Mouse (Mus musculus) left cerebral cortex, adult 2 months (tissue): Measurements from ENCODE around the gene Abcc2. TPM values are rescaled to one million over a fixed set of nuclear protein-coding genes. Genes with fewer than 3 reads are reported as not detected.

Source experiments
- DNase-seq, 2 experiments: peaks; one replicate each; pipeline ENCODE4 v3.0.0; 2021 to 2022; ENCODE audit warnings: low spot score in 2 of 2, mixed read lengths in 1 of 2; ENCODE audit errors: extremely low spot score in 1 of 2
- H3K27ac ChIP-seq: fragments of 200-600 bp; 2 replicates; pipeline ENCODE4 v1.8.1; 2022
- H3K4me3 ChIP-seq: fragments of 200-600 bp; 2 replicates; pipeline ENCODE4 v1.8.1; 2022
- CTCF ChIP-seq: fragments of 200-600 bp; IDR thresholded peaks from 2 replicates; pipeline ENCODE4 v1.8.1; 2022; ENCODE audit warnings: antibody characterized with exemption, mild to moderate bottlenecking, moderate library complexity
- intact Hi-C: fragments of 180-260 bp; cut with DNase I; formaldehyde crosslinking; loops from one replicate; pipeline ENCODE4 v1.15.1; 2025
- total RNA-seq, 2 experiments: library from RNA; stranded (reverse); gene quantifications; 2 replicates each; pipeline ENCODE4 v1.2.3; 2021

The Abcc2 gene
- total RNA-seq, 2 experiments from 2014 or later: 0.23 to 0.25 TPM

DNA sequence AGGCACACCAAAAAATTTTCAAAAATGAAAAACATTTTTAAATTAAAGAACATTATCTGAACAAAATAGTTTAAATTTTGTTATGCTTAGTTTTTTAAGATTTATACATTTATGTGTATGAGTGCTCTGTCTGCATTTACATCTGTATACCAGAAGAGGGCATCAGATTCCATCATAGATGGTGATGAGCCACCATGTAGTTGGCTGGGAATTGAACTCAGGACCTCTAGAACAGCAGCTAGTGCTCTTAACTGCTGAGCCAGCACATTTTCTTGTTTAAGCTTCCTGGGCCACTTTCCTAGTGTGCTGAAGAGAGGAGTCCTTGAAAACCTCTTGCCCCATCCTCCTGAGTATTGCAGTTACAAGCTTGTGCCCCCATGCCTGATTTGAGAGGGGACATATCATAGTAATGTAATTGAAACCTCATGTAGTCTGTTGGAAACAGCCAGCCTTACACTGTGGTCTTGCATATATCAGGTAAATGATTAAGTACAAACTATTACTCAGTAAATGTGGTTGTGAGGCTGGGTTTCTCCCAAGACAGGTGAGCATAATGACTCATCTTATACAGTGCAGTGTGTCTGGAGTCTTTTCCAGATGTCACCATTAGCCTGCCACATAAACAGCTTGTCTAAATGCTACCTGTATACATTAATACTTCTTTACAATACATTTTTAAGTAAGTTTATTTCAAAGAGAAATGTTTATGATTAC is 20.3 kb upstream of the Abcc2 start:
- intact Hi-C loops: loop anchor here (2.0 kb wide), 1 partner anchor 131 kb away; no protein-coding TSS in a partner anchor
- no peak for DNase-seq
- H3K27ac ChIP-seq: no peak overlapping the region
- H3K4me3 ChIP-seq: no peak overlapping the region
- TF ChIP-seq CTCF: peak; percentile 21

DNA sequence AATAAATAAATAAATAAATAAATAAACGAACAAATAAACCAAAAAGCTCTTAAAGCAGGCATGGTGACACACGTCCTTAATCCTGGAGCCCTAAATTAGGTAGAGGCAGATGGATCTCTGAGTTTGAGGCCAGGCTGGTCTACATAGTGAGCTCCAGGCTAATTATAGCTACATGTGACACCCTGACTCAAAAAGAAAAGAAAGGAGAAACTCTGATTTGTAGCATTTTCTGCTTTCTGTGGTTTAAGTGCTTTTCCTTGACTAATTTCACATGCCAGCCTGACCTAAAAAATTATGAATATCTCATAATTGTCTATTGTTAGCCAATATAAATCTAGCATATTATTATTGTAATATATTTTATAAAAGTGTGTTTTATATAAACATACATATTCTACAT is 19.6 kb upstream of the Abcc2 start:
- intact Hi-C loops: no loop called here
- H3K27ac ChIP-seq: no peak overlapping the region
- no peak for DNase-seq

DNA sequence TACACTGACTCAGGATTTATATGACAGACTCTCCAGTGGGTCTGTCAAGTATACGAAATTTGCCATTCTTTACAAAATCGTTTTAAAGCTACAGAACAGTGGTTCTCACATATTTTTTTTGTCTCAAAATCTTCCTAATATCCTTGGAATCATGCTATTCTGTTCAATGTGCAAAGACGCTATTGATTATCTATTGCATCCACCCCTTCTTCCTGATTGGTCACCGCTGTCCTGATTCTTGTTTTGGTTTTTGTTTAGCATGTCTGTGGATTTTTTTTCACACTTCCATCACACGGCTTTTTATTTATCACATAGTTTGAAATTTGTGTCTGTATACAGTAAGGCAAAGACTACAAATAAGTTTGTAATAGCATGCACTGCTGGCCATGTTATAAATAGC is 15.5 kb upstream of the Abcc2 start:
- intact Hi-C loops: no loop called here
- no peak for DNase-seq
- Histone ChIP-seq H3K27ac (no peak overlapping the region), H3K4me3 (no peak overlapping the region)
- no peak for TF ChIP-seq CTCF

More for the DNA sequence above, 19.6 kb upstream of the Abcc2 start:
- TF ChIP-seq CTCF: no peak
- H3K4me3 ChIP-seq: no peak overlapping the region

DNA sequence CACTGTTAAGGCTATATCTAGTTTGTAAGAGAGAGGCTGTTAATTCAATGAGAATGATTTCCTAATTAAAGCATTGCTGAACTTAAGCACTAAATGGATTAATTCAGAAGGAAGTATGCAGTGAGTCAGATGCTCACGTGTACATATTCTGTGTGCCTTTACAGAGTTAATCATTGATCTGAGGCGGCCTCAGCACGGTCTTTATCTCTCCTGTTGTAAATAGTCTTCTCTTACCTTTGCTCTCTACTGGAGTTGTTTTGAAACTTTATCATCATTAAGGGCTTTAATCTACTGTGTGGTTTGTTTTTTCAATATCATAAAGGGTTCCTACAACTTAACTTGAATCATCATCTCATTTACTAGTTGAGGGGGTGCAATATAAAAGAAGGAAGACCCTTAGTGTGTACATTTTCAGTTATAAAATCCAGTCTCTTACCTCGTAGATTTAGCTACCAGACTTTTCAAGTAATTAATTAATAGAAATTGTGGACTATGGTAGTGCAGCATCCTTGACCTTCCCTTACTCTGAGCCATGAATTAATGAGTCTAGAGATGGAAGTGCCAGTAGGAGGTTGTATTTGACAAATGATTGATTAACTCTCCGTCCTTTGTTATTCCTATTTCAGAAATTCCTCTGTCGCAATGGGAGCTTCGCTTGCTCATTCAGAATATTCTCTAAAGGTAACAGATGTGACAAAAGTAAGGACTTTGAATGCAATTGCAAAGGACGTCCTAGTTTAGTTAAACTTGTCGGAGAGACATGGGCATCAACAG is 14.3 kb upstream of the Abcc2 start:
- intact Hi-C loops: no loop called here
- no peak for TF ChIP-seq CTCF
- no peak overlapping the region for H3K4me3 ChIP-seq
- H3K27ac ChIP-seq: no peak overlapping the region
- DNase-seq: no peak

DNA sequence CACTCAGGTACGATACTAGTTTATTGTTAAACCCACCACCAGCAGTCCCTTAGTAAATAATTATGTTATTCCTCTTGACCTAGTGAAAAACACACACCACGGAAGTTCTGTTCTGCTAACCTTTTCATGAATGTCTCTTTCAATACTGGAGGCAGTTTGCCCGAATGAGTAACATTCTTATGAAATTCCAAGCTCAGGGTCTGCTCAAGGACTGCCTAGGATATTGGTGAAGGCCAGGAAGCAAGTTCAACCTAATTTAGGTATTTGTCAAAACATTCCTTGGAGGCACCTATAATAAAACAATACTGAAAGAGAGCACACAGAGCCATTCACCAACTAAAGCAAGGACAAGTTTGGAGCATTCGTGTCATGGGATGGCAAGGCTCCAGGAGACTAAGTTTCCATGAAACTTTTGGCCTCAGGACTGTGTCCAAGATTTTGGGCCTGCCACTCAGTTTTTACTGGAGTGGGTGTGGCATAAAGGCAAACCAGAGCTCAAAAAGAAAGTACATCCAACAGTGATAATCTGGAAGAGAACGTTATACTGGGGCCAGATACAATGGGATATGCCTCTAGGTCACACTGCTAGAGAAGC is 12.5 kb upstream of the Abcc2 start:
- intact Hi-C loops: no loop called here
- H3K4me3 ChIP-seq: no peak overlapping the region
- DNase-seq: no peak

GRCm38 (mm10) chr19:43770584-43770983 is 11.4 kb upstream of the Abcc2 start:
- intact Hi-C loops: no loop called here
- Histone ChIP-seq H3K4me3 (no peak overlapping the region), H3K27ac (no peak overlapping the region)
- DNase-seq: no peak
- TF ChIP-seq CTCF: no peak

More for the DNA sequence above, 12.5 kb upstream of the Abcc2 start:
- no peak overlapping the region for H3K27ac ChIP-seq
- TF ChIP-seq CTCF: no peak

DNA sequence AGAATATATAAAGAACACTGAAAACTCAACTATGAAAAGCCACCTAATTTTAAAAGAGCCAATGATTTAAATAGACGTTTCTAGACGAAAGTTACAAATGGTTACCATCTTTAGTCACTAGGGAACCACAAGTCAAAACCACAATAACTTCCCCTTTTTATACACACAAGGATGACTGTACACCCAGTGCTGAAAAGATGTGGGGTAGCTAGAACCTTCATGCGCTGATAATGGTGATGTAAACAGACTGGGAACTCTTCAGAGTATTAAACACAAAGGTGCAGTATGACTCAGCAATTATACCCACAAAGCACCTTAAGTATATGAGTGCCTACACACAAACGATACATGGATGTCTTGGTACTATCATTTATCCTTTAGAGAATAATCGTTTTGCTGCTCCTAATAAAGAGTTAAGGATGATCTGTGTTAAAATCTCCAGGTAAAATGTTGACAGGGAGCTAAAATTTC is 10.5 kb upstream of the Abcc2 start:
- no peak for TF ChIP-seq CTCF
- Histone ChIP-seq H3K27ac (no peak overlapping the region), H3K4me3 (no peak overlapping the region)
- no peak for DNase-seq
- intact Hi-C loops: no loop called here

GRCm38 (mm10) chr19:43772311-43772710 is 9.7 kb upstream of the Abcc2 start:
- H3K27ac ChIP-seq: no peak overlapping the region
- no peak for TF ChIP-seq CTCF
- H3K4me3 ChIP-seq: no peak overlapping the region
- DNase-seq: no peak
- intact Hi-C loops: no loop called here

GRCm38 (mm10) chr19:43775433-43775832 is 6.6 kb upstream of the Abcc2 start:
- no peak for TF ChIP-seq CTCF
- no peak for DNase-seq
- Histone ChIP-seq H3K4me3 (no peak overlapping the region), H3K27ac (no peak overlapping the region)
- intact Hi-C loops: no loop called here

GRCm38 (mm10) chr19:43776561-43776960 is 5.4 kb upstream of the Abcc2 start:
- DNase-seq: no peak
- intact Hi-C loops: no loop called here
- no peak for TF ChIP-seq CTCF
- H3K27ac ChIP-seq: no peak overlapping the region
- no peak overlapping the region for H3K4me3 ChIP-seq

DNA sequence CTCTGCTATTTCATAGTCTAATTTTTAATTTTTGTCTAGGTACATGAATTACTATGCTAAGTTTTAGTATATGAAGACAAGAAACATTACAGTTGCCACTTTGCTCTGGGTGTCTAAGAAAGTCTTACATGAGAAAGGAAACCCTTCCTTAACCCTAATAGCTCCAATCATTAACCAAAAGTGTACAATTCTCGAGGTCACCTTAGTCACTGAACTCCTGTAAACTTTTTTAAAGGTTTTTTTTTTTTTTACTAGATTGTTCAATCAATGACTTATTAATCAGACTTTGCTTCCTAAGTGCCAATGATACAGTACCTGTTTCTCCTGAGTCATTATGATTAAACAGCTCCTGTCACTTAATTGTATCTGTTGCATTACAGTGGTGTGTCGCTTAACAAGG is 4.7 kb upstream of the Abcc2 start:
- Histone ChIP-seq H3K4me3 (no peak overlapping the region), H3K27ac (no peak overlapping the region)
- no peak for TF ChIP-seq CTCF
- no peak for DNase-seq
- intact Hi-C loops: no loop called here

- no peak overlapping the region for H3K4me3 ChIP-seq
- no peak for TF ChIP-seq CTCF
- intact Hi-C loops: no loop called here
Observed at GRCm38 (mm10) chr19:43780391-43780790, 1.6 kb upstream of the Abcc2 start.

More at GRCm38 (mm10) chr19:43780391-43780790, 1.6 kb upstream of the Abcc2 start:
- no peak for DNase-seq
- no peak overlapping the region for H3K27ac ChIP-seq
